Mouse (Mus musculus): Measurements from ENCODE around the gene Gm21797. TPM values are rescaled to one million over a fixed set of nuclear protein-coding genes. Genes with fewer than 3 reads are reported as not detected.

Gm21797 gene
- not detected for polyA plus RNA-seq (2017; shearing (Covaris generic))

GRCm38 (mm10) chrY:40775665-40776064 lies at the start of gene Gm21797:
Gene Gm21797 (minus strand): TSS chrY:40775765.

GRCm38 (mm10) chrY:40804614-40805013 lies 29.0 kb upstream of the Gm21797 start, which contains the start of gene Gm20795:
Gene Gm20795 (plus strand): TSS chrY:40804914.

Other genes with a start within 250 kb of the Gm21797 start
- not detected for gene Gm21852, start 123.8 kb downstream of the Gm21797 start, polyA plus RNA-seq (2017; shearing (Covaris generic))
- gene Gm20795, start 29.1 kb upstream of the Gm21797 start, polyA plus RNA-seq (2017; shearing (Covaris generic)) = not detected